Mouse (Mus musculus) C2C12 (cell line): ENCODE measurements at regions not wholly inside any gene's neighbourhood (a gene's known extent, or its start where the extent isn't known, plus 50 kb on each side); places are given as distances from the start of the nearest gene placed in this dataset.

Experiments used
- CEBPB ChIP-seq: IDR thresholded peaks from one replicate; pipeline ENCODE4 v1.6.1; 2011; ENCODE audit warnings: low read depth, mild to moderate bottlenecking, control low read depth, moderate library complexity
- CTCF ChIP-seq: IDR thresholded peaks from one replicate; pipeline ENCODE4 v1.5.1; 2011; ENCODE audit not compliant: control insufficient read depth, insufficient read depth, insufficient read length
- MAX ChIP-seq: IDR thresholded peaks from one replicate; pipeline ENCODE4 v1.6.1; 2011; ENCODE audit warnings: mild to moderate bottlenecking, control low read depth
- MYOD1 ChIP-seq: IDR thresholded peaks from one replicate; pipeline ENCODE4 v1.6.1; 2011; ENCODE audit warnings: low read depth; ENCODE audit not compliant: control insufficient read depth, insufficient read length
- USF1 ChIP-seq: IDR thresholded peaks from one replicate; pipeline ENCODE4 v1.6.1; 2011; ENCODE audit warnings: low read depth, mild to moderate bottlenecking, control low read depth, moderate library complexity

DNA sequence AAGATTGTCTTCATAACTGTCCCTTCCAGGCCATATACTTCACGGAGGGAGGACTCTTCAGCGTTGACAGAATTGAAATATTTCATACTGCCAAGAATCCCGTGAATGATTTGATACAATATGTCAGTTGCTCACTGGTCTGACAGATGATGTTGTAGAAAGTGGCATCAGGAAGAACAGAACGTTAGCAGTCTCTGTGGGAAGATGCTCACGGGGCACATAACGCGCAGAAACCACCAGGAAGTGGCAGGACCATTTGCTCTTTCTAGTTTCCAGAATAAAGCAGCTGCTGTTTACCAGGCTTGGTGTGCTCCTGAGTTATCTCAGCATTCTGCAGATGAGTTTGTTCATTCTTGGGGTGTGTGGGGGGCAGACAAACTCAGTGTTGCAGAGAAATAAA is 206.0 kb downstream of the Lurap1l start:
- TF ChIP-seq CTCF = no peak
- TF ChIP-seq MAX = no peak
- no peak for TF ChIP-seq USF1
- TF ChIP-seq CEBPB = no peak
- no peak for TF ChIP-seq MYOD1
